Mouse (Mus musculus): ENCODE measurements at regions not wholly inside any gene's neighbourhood (a gene's known extent, or its start where the extent isn't known, plus 50 kb on each side); places are given as distances from the start of the nearest gene placed in this dataset.

DNA sequence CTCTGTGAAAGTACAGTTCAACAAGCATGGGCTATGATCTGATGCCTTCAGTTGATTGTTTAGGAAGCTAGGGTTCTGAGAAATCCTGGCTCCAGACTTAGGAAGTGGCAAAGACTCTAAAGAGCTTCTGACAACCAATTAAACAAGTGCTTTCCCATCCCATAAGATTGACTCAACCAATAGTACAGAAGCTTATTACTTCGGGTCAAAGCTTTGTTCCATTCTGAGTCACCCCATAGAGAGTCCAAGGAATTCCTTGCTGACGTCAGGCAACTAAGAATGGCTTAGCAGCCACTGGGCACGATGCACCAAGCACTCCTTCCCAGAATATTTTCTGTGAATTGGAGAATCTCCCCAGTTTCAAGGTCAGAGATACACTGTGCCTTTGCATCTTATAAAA, 59.0 kb upstream of the Ntm start:
- no peaks in the 10 kb centered on the region for H3K9me3 ChIP-seq (replicated peaks; ENCODE audit: control insufficient read depth, low read length)
- H3K4me1 ChIP-seq (ENCODE audit: control insufficient read depth, insufficient read depth, low read length): peaks cover 2% of the 10 kb centered on the region; the same call in 1 of the 2 replicates
- H3K4me3 ChIP-seq (ENCODE audit: low read depth, low read length): no peak overlapping the region
- no peak overlapping the region for H3K27ac ChIP-seq (replicated peaks; ENCODE audit: low read depth, low read length)
- H3K27me3 ChIP-seq (ENCODE audit: control insufficient read depth, insufficient read depth, low read length): no peaks in the 10 kb centered on the region
- H3K9ac ChIP-seq (replicated peaks; ENCODE audit: low read length): no peak overlapping the region
- DNase-seq (ENCODE audit: low spot score): no peak
- ATAC-seq (replicated peaks; ENCODE audit: insufficient number of reproducible peaks, low FRiP score, low TSS enrichment, low read depth): no peak
- 81% methylated on average over 3 of the region's 3 CpGs for WGBS
- no peak overlapping the region for H3K4me2 ChIP-seq (ENCODE audit: low read depth, low read length)
- H3K36me3 ChIP-seq (replicated peaks; ENCODE audit: control insufficient read depth, insufficient read depth, low read depth, low read length): no peaks in the 10 kb centered on the region

DNA sequence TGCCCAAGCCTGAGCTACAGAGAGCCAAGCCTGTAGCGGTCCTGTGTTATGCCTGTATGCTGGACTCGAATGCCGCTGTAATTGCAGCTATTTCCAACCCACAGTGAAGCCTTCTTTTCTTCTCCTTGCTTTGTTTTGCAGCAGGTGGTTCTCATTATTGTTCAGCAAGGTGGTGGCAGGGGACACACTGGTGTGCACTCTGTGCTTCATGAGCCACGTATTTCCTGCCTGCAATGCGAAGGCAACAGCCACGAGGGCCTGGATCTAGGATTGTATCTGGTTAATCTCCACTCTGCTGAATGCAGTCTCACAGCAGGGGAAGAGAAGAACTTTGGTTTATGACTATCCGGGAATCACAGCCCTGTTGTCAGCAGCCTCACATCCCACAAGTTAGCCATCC, 62.3 kb upstream of the Ntm start:
- ATAC-seq (replicated peaks; ENCODE audit: insufficient number of reproducible peaks, low FRiP score, low TSS enrichment, low read depth): no peak; the same call in 1 of the 2 replicates

DNA sequence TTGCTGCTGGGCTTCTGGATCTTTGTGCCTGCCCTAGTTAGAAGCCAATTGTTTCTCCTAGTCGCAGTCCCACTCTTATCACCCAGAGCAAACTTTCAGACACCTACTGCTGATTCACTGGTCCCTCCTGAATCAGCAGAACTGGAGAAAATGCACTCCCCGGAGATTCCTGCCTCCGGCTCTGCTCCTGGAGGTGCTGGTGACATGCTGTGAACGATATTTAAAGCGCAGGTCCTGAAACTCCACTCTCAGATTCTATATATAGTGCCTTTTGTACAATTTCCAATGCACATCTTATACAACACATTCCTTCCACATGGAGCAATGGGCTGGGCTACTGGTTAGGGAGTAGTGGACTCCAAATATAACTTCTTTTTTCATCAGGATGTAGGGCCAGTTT, 64.0 kb upstream of the Ntm start:
- H3K9ac ChIP-seq (replicated peaks; ENCODE audit: low read length): no peak overlapping the region
- DNase-seq (ENCODE audit: low spot score) (no peak), ATAC-seq (replicated peaks; ENCODE audit: insufficient number of reproducible peaks, low FRiP score, low TSS enrichment, low read depth) (no peak)
- no peaks in the 10 kb centered on the region for H3K9me3 ChIP-seq (replicated peaks; ENCODE audit: control insufficient read depth, low read length)
- peaks cover 2% of the 10 kb centered on the region; the same call in 1 of the 2 replicates for H3K4me1 ChIP-seq (ENCODE audit: control insufficient read depth, insufficient read depth, low read length)
- no peak overlapping the region for H3K4me3 ChIP-seq (ENCODE audit: low read depth, low read length)
- WGBS: 81% methylated on average over 5 of the region's 5 CpGs
- no peaks in the 10 kb centered on the region for H3K27me3 ChIP-seq (ENCODE audit: control insufficient read depth, insufficient read depth, low read length)
- no peak overlapping the region for H3K4me2 ChIP-seq (ENCODE audit: low read depth, low read length)
- no peak overlapping the region for H3K27ac ChIP-seq (replicated peaks; ENCODE audit: low read depth, low read length)
- no peaks in the 10 kb centered on the region for H3K36me3 ChIP-seq (replicated peaks; ENCODE audit: control insufficient read depth, insufficient read depth, low read depth, low read length)

More for the DNA sequence above, 62.3 kb upstream of the Ntm start:
- Histone ChIP-seq H3K4me3 (ENCODE audit: low read depth, low read length) (no peak overlapping the region), H3K9me3 (replicated peaks; ENCODE audit: control insufficient read depth, low read length) (no peaks in the 10 kb centered on the region), H3K27ac (replicated peaks; ENCODE audit: low read depth, low read length) (no peak overlapping the region), H3K36me3 (replicated peaks; ENCODE audit: control insufficient read depth, insufficient read depth, low read depth, low read length) (no peaks in the 10 kb centered on the region), H3K27me3 (ENCODE audit: control insufficient read depth, insufficient read depth, low read length) (no peaks in the 10 kb centered on the region), H3K9ac (replicated peaks; ENCODE audit: low read length) (no peak overlapping the region), H3K4me1 (ENCODE audit: control insufficient read depth, insufficient read depth, low read length) (peaks cover 2% of the 10 kb centered on the region; the same call in 1 of the 2 replicates), H3K4me2 (ENCODE audit: low read depth, low read length) (no peak overlapping the region)
- peak; percentile 68 for DNase-seq (ENCODE audit: low spot score)
- 33% methylated on average over 7 of the region's 7 CpGs for WGBS

DNA sequence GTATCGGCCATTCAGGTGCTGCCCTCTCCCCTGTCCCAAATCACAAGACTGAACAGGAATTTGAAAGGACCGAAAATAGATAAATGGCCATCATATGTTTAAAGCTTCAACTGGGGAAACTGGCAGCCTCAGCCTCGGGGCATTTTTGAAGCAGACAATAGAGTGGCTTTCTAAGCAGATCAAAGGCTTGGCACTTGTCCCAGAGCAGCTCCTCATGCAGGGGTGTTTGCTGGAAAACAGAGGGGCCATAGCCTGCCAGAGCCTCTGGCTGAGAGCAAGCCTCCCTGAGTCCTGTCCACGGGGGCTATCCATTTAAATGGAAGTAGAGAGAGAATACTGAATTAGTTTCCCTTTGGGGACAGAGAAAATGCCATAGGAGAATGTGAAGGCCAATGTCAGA, 77.5 kb upstream of the Ntm start:
- 16% methylated on average over 4 of the region's 4 CpGs for WGBS
- DNase-seq (ENCODE audit: low spot score) (peak; percentile 24), ATAC-seq (replicated peaks; ENCODE audit: insufficient number of reproducible peaks, low FRiP score, low TSS enrichment, low read depth) (no peak)
- Histone ChIP-seq H3K9ac (replicated peaks; ENCODE audit: low read length) (no peak overlapping the region), H3K27ac (replicated peaks; ENCODE audit: low read depth, low read length) (no peak overlapping the region), H3K9me3 (replicated peaks; ENCODE audit: control insufficient read depth, low read length) (no peaks in the 10 kb centered on the region), H3K4me2 (ENCODE audit: low read depth, low read length) (no peak overlapping the region), H3K4me1 (ENCODE audit: control insufficient read depth, insufficient read depth, low read length) (no peaks in the 10 kb centered on the region), H3K4me3 (ENCODE audit: low read depth, low read length) (no peak overlapping the region), H3K27me3 (ENCODE audit: control insufficient read depth, insufficient read depth, low read length) (no peaks in the 10 kb centered on the region), H3K36me3 (replicated peaks; ENCODE audit: control insufficient read depth, insufficient read depth, low read depth, low read length) (no peaks in the 10 kb centered on the region)

DNA sequence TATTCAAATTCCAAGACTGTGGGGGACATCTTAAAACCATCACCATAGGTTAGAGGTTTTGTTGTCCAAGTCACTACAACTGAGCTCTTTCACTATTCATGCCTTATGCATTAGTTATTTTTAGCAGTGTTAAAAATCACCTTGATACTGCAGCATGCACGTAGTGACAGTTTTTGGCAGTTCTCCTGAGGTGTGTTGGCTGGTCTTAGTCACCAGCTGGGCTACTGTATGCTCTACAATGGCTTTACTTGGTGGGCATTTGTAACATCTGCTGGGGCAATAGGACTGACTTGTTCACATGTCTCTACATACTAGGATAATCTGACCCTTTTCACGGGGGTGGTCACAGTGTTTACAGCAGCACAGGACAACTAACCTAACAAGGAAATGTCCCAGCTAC, 101.6 kb upstream of the Ntm start:
- no peaks in the 10 kb centered on the region for H3K9me3 ChIP-seq (replicated peaks; ENCODE audit: control insufficient read depth, low read length)
- no peak overlapping the region for H3K4me2 ChIP-seq (ENCODE audit: low read depth, low read length)
- no peak for DNase-seq (ENCODE audit: low spot score)
- ATAC-seq (replicated peaks; ENCODE audit: insufficient number of reproducible peaks, low FRiP score, low TSS enrichment, low read depth): no peak
- H3K27me3 ChIP-seq (ENCODE audit: control insufficient read depth, insufficient read depth, low read length): no peaks in the 10 kb centered on the region
- H3K4me3 ChIP-seq (ENCODE audit: low read depth, low read length): no peak overlapping the region
- H3K4me1 ChIP-seq (ENCODE audit: control insufficient read depth, insufficient read depth, low read length): no peaks in the 10 kb centered on the region
- H3K36me3 ChIP-seq (replicated peaks; ENCODE audit: control insufficient read depth, insufficient read depth, low read depth, low read length): no peaks in the 10 kb centered on the region
- WGBS: 85% methylated on average over 2 of the region's 2 CpGs
- no peak overlapping the region for H3K9ac ChIP-seq (replicated peaks; ENCODE audit: low read length)
- H3K27ac ChIP-seq (replicated peaks; ENCODE audit: low read depth, low read length): no peak overlapping the region

DNA sequence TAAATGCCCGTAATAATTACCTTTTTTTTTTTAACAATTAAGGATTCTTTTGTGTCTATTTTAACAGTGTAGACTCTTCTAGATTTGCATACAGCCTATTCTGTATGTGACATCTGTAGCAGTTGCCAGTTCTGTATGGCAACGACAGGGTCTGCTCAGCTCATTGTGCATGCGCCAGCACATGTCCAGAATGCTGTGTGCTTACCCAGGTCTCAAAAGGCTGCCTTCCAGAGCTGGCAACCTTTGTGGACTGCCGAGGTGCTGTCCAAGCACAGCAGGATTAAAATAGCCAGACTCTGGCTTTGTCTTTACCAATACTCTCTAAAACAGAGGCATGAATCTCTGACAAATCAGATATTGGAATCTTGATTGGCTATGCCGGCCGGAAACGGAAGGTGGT, 105.0 kb upstream of the Ntm start:
- no peaks in the 10 kb centered on the region for H3K36me3 ChIP-seq (replicated peaks; ENCODE audit: control insufficient read depth, insufficient read depth, low read depth, low read length)
- DNase-seq (ENCODE audit: low spot score) (no peak), ATAC-seq (replicated peaks; ENCODE audit: insufficient number of reproducible peaks, low FRiP score, low TSS enrichment, low read depth) (no peak)
- no peaks in the 10 kb centered on the region for H3K4me1 ChIP-seq (ENCODE audit: control insufficient read depth, insufficient read depth, low read length)
- H3K4me3 ChIP-seq (ENCODE audit: low read depth, low read length): no peak overlapping the region
- WGBS: 79% methylated on average over 7 of the region's 7 CpGs
- no peak overlapping the region for H3K9ac ChIP-seq (replicated peaks; ENCODE audit: low read length)
- H3K27ac ChIP-seq (replicated peaks; ENCODE audit: low read depth, low read length): no peak overlapping the region
- H3K4me2 ChIP-seq (ENCODE audit: low read depth, low read length): no peak overlapping the region
- no peaks in the 10 kb centered on the region for H3K27me3 ChIP-seq (ENCODE audit: control insufficient read depth, insufficient read depth, low read length)
- no peaks in the 10 kb centered on the region for H3K9me3 ChIP-seq (replicated peaks; ENCODE audit: control insufficient read depth, low read length)

DNA sequence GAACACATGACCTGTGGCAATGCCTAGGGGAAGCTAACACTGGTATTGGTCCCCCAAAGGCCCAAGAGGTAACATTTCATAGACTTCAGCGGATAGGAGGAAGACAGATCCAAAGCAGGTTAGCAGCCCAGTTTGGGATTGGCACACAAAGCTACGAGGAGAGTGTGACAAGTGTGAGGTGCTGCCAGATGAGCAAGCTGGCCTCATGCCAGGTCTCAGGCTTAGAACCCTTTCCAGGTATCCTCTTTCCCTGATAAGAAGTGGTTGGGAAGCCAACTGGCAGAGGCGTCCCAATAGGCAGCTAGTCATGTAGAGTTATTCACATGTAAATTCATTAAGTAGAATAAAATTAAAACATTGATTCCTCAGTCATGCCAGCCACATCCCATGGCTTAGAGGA, 112.3 kb upstream of the Ntm start:
- H3K27me3 ChIP-seq (ENCODE audit: control insufficient read depth, insufficient read depth, low read length): no peaks in the 10 kb centered on the region
- H3K4me1 ChIP-seq (ENCODE audit: control insufficient read depth, insufficient read depth, low read length): no peaks in the 10 kb centered on the region
- H3K9me3 ChIP-seq (replicated peaks; ENCODE audit: control insufficient read depth, low read length): no peaks in the 10 kb centered on the region
- ATAC-seq (replicated peaks; ENCODE audit: insufficient number of reproducible peaks, low FRiP score, low TSS enrichment, low read depth) (no peak), DNase-seq (ENCODE audit: low spot score) (no peak)
- WGBS: 90% methylated on average over 3 of the region's 3 CpGs
- no peaks in the 10 kb centered on the region for H3K36me3 ChIP-seq (replicated peaks; ENCODE audit: control insufficient read depth, insufficient read depth, low read depth, low read length)
- no peak overlapping the region for H3K4me3 ChIP-seq (ENCODE audit: low read depth, low read length)
- H3K27ac ChIP-seq (replicated peaks; ENCODE audit: low read depth, low read length): no peak overlapping the region
- no peak overlapping the region for H3K4me2 ChIP-seq (ENCODE audit: low read depth, low read length)
- no peak overlapping the region for H3K9ac ChIP-seq (replicated peaks; ENCODE audit: low read length)

DNA sequence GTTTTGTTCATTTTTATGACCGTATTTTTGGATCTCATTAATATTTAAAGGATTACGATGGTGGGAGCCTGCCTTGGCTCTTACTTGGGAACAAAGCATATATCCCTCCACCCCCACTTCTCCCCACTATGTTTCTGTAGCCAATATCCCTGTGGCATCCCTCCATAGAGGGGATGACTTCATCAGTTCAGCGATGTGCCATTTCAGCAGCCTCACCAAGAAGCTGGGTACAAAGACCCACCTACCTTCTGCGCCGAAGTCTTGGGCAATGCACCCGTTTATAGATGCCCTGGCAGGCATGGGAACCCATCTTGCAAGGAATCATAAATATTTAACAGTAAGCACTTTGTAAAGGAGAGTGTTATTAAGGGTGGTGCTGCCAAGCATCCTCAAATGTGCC, 113.1 kb upstream of the Ntm start:
- no peak overlapping the region for H3K4me2 ChIP-seq (ENCODE audit: low read depth, low read length)
- no peak overlapping the region for H3K9ac ChIP-seq (replicated peaks; ENCODE audit: low read length)
- no peaks in the 10 kb centered on the region for H3K4me1 ChIP-seq (ENCODE audit: control insufficient read depth, insufficient read depth, low read length)
- no peak overlapping the region for H3K4me3 ChIP-seq (ENCODE audit: low read depth, low read length)
- ATAC-seq (replicated peaks; ENCODE audit: insufficient number of reproducible peaks, low FRiP score, low TSS enrichment, low read depth) (no peak), DNase-seq (ENCODE audit: low spot score) (no peak)
- H3K9me3 ChIP-seq (replicated peaks; ENCODE audit: control insufficient read depth, low read length): no peaks in the 10 kb centered on the region
- no peaks in the 10 kb centered on the region for H3K27me3 ChIP-seq (ENCODE audit: control insufficient read depth, insufficient read depth, low read length)
- H3K36me3 ChIP-seq (replicated peaks; ENCODE audit: control insufficient read depth, insufficient read depth, low read depth, low read length): no peaks in the 10 kb centered on the region
- 90% methylated on average over 6 of the region's 6 CpGs for WGBS
- no peak overlapping the region for H3K27ac ChIP-seq (replicated peaks; ENCODE audit: low read depth, low read length)

Measured in embryonic facial prominence, embryonic 11.5 days (tissue).